Mouse (Mus musculus): ENCODE results near the gene Cdca4. TPM values are rescaled to one million over a fixed set of nuclear protein-coding genes. Genes with fewer than 3 reads are reported as not detected.

The Cdca4 gene
- polyA plus RNA-seq, 1 experiment from 2014 or later = 46.9 TPM

- Histone ChIP-seq H3K9ac (peak within 1 kb of the TSS; percentile 83), H3K27me3 (peaks cover 53% of the 10 kb centered on the region), H3K27ac (replicated peaks) (no peak within 1 kb of the TSS), H3K36me3 (no peaks in the 10 kb centered on the region), H3K4me3 (peak within 1 kb of the TSS; percentile 64), H3K9me3 (no peaks in the 10 kb centered on the region), H3K4me1 (replicated peaks) (peaks cover 27% of the 10 kb centered on the region), H3K4me2 (peak within 1 kb of the TSS; percentile 100)
- 4% methylated on average over 61 of the region's 69 CpGs for WGBS
- ATAC-seq (ENCODE audit: low read depth) = peak; percentile 30
Measured at GRCm38 (mm10) chr12:112801864-112802846, 27.1 kb downstream of the Cdca4 start, which contains the start of gene Ahnak2. TSS of gene Ahnak2 (minus strand) at chr12:112802657.

- Histone ChIP-seq H3K4me2 (no peak overlapping the region), H3K4me1 (replicated peaks) (peaks cover 30% of the 10 kb centered on the region), H3K27ac (replicated peaks) (no peak overlapping the region), H3K9ac (no peak overlapping the region), H3K36me3 (no peaks in the 10 kb centered on the region), H3K4me3 (no peak overlapping the region), H3K9me3 (no peaks in the 10 kb centered on the region), H3K27me3 (peaks cover 43% of the 10 kb centered on the region)
- ATAC-seq (ENCODE audit: low read depth) = peak; percentile 14; the same call in 1 of the 2 replicates
- 6% methylated on average over 4 of the region's 4 CpGs for WGBS
Measured at GRCm38 (mm10) chr12:112800476-112800875, 28.7 kb downstream of the Cdca4 start.

- ATAC-seq (ENCODE audit: low read depth) = no peak
- no peak overlapping the region for H3K4me3 ChIP-seq
- no peak overlapping the region for H3K4me2 ChIP-seq
- no peak overlapping the region for H3K9ac ChIP-seq
- peaks cover 43% of the 10 kb centered on the region for H3K27me3 ChIP-seq
- WGBS = 85% methylated on average over 10 of the region's 10 CpGs
- no peaks in the 10 kb centered on the region for H3K36me3 ChIP-seq
- no peak overlapping the region for H3K27ac ChIP-seq (replicated peaks)
- H3K4me1 ChIP-seq (replicated peaks) = peaks cover 34% of the 10 kb centered on the region
- H3K9me3 ChIP-seq = no peaks in the 10 kb centered on the region
Measured at GRCm38 (mm10) chr12:112799237-112799970, 29.8 kb downstream of the Cdca4 start.

GRCm38 (mm10) chr12:112798716-112799115, 30.5 kb downstream of the Cdca4 start:
- Histone ChIP-seq H3K27ac (replicated peaks) (no peak overlapping the region), H3K4me2 (no peak overlapping the region), H3K36me3 (no peaks in the 10 kb centered on the region), H3K4me3 (no peak overlapping the region), H3K4me1 (replicated peaks) (peaks cover 41% of the 10 kb centered on the region), H3K27me3 (peaks cover 43% of the 10 kb centered on the region), H3K9ac (no peak overlapping the region), H3K9me3 (no peaks in the 10 kb centered on the region)
- 77% methylated on average over 5 of the region's 5 CpGs for WGBS
- no peak for ATAC-seq (ENCODE audit: low read depth)

GRCm38 (mm10) chr12:112798332-112798681, 30.9 kb downstream of the Cdca4 start:
- Histone ChIP-seq H3K27me3 (peaks cover 41% of the 10 kb centered on the region), H3K27ac (replicated peaks) (no peak overlapping the region), H3K36me3 (no peaks in the 10 kb centered on the region), H3K4me2 (no peak overlapping the region), H3K4me3 (no peak overlapping the region), H3K9me3 (no peaks in the 10 kb centered on the region), H3K9ac (no peak overlapping the region), H3K4me1 (replicated peaks) (peaks cover 42% of the 10 kb centered on the region)
- ATAC-seq (ENCODE audit: low read depth) = no peak
- 41% methylated on average over 5 of the region's 5 CpGs for WGBS

DNA sequence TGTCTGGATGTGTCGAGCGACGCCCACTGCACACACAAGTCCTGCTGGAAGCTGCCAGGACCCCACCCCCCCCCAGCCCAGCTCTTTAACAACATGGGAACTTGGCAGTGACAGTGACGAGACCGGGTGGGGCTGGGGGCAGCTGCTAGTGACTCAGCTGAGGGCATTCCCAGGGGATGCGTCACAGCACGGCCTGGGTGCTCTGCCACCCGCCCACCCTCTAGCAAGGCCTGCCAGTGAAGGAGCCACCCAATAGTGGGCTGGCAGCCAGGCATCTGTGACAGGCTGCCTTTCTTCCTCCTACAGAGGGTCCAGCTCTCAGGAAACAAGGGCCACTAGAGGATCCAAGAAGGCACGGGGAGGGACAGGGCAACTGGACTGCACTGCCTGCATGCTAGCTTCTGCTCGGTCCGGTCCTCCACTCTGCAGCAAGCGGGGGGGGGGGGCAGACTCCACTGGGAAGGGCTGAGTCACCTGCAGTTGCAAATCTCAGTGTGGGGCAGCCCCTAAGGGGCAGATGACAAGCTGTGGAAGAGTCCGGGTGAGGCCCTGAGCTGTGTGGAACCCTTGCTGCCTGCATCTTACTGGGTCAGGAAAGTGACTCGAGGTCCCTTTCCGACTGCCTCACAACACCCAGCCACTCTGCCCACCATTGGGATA, 31.4 kb downstream of the Cdca4 start:
- Histone ChIP-seq H3K36me3 (no peaks in the 10 kb centered on the region), H3K4me1 (replicated peaks) (peaks cover 42% of the 10 kb centered on the region), H3K9me3 (no peaks in the 10 kb centered on the region), H3K27ac (replicated peaks) (no peak overlapping the region), H3K4me3 (no peak overlapping the region), H3K4me2 (no peak overlapping the region), H3K27me3 (peaks cover 36% of the 10 kb centered on the region), H3K9ac (no peak overlapping the region)
- WGBS = 62% methylated on average over 15 of the region's 15 CpGs
- ATAC-seq (ENCODE audit: low read depth) = no peak

DNA sequence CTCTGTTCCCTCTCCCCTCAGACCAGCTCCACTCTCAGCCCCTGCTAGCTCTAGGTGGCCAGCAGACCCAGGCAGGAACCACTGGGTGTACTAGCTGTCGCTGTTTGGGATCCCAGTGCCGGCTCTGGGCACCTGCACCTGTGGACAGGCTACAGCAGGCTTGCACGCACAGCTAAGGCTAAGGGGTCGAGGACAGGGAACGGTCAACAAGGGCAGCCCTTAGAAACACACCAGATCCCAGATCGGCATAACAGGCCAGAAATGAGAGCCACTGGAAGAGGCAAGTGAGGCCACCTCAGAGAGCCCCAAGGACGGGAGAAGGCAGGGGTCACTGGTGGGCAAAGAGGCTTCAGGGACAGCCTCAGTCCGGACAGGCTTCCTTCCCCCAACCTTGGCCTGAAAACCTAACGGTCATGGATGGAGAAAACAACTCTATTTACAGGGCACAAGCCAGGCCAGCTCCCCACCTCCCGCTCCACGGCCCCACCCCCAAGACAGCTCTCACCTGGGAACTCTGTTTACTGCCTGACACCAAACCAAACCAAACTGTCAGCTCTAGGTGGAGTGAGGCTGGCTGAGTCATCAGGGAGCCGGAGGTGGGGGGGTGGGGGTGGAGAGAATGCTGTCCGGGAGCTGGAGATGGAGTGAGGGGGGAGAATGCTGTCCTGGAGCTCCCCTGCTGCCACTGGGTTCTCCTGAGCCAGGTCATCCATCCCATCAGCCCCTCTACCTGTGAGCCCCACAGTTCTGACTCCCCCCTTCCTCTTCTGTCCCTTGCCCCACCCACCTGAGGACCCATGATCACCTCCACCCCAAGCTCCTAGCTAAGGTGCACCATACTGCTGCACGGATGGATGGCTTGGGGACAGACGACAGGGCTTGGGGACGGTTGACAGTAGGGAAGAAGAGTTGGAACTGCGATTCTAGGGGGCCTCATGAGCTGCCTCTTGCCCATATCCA, 32.4 kb downstream of the Cdca4 start:
- Histone ChIP-seq H3K4me3 (no peak overlapping the region), H3K36me3 (no peaks in the 10 kb centered on the region), H3K4me2 (no peak overlapping the region), H3K4me1 (replicated peaks) (peaks cover 35% of the 10 kb centered on the region), H3K9me3 (no peaks in the 10 kb centered on the region), H3K27me3 (peaks cover 30% of the 10 kb centered on the region), H3K27ac (replicated peaks) (no peak overlapping the region), H3K9ac (no peak overlapping the region)
- ATAC-seq (ENCODE audit: low read depth) = no peak
- 55% methylated on average over 17 of the region's 17 CpGs for WGBS

DNA sequence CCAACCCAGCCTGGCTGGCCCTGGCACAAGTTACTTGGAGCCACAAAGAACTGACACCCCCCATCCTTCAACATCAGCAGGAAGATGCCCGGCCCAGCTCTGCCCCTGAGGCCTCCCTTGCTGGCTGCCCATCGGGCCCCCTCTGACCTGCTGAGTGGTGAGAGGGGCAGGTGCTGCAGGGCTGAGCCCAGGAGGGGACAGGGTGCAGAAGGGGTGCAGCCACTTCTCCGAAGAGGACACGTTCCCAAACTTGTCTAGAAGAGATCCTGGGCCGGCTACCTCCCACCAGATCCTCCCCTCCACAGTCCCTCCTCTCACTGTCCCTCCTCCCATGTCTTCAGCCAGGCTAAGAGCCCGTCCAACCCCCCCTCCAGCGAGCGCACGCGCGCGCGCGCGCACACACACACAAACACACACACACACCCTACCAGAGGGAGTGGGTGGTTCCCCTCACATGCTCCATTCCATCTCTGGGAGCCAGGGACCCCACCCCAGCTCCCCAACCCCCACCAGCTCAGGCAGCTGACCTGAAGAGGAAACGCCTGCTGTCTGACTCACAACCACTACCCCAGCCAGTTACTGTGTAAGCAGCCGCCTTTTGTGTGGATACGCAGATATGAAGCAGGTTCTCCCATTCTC, 33.6 kb downstream of the Cdca4 start:
- no peak for ATAC-seq (ENCODE audit: low read depth)
- Histone ChIP-seq H3K9me3 (no peaks in the 10 kb centered on the region), H3K4me1 (replicated peaks) (peaks cover 28% of the 10 kb centered on the region), H3K27ac (replicated peaks) (no peak overlapping the region), H3K27me3 (peaks cover 18% of the 10 kb centered on the region), H3K4me2 (no peak overlapping the region), H3K36me3 (no peaks in the 10 kb centered on the region), H3K4me3 (no peak overlapping the region), H3K9ac (no peak overlapping the region)
- 71% methylated on average over 18 of the region's 18 CpGs for WGBS

DNA sequence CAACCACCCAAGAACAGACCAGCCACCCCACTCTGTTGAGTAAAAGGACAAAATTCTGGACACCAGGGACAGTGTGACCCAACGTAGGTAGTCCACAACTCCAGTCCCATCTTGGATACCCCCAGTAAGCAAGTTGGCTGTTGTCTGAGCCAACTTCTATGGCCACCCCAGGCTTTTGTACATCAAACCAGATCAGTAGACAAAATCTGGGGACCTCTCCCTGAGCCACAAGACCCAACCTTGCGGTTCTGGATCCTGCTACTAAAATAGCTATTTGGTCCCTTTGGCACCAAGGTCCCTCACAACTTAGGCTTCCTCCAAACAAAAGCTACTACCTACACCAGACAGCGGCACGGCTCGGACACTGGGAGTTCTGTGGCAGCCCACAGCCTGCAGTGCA, 34.2 kb downstream of the Cdca4 start:
- Histone ChIP-seq H3K4me2 (no peak overlapping the region), H3K4me3 (no peak overlapping the region), H3K4me1 (replicated peaks) (peaks cover 28% of the 10 kb centered on the region), H3K27me3 (peaks cover 12% of the 10 kb centered on the region; the same call in 1 of the 2 replicates), H3K36me3 (no peaks in the 10 kb centered on the region), H3K27ac (replicated peaks) (no peak overlapping the region), H3K9ac (no peak overlapping the region), H3K9me3 (no peaks in the 10 kb centered on the region)
- WGBS = 82% methylated on average over 5 of the region's 5 CpGs
- no peak for ATAC-seq (ENCODE audit: low read depth)

DNA sequence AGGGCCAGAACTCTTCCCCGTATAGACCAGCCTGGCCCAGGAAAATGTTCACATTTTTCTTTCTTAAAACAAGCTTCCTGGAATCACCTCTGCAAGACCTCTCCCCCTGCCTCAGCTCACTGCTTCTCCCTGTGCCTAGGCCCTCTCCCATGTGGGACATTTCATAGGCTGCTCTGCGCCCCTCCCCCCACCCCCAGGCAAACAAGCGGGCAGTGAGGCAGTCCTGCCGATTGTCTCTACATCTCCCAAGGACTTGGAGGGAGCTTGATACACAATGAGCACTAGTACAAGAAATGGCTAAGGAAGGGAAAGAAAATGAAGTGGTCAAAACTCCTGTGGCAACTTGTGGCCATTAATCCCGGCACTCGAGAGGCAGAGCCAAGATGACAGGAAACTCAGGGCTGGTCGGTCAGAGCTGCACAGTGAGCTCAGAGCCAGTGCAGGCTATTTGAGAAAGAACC, 34.8 kb downstream of the Cdca4 start:
- peaks cover 7% of the 10 kb centered on the region; the same call in 1 of the 2 replicates for H3K27me3 ChIP-seq
- no peak overlapping the region for H3K4me2 ChIP-seq
- H3K9ac ChIP-seq = peak overlapping the region; percentile 34; the same call in 1 of the 2 replicates
- no peaks in the 10 kb centered on the region for H3K36me3 ChIP-seq
- no peaks in the 10 kb centered on the region for H3K9me3 ChIP-seq
- no peak for ATAC-seq (ENCODE audit: low read depth)
- H3K4me1 ChIP-seq (replicated peaks) = peaks cover 28% of the 10 kb centered on the region
- H3K27ac ChIP-seq (replicated peaks) = no peak overlapping the region
- 32% methylated on average over 7 of the region's 7 CpGs for WGBS
- no peak overlapping the region for H3K4me3 ChIP-seq
